Mouse (Mus musculus) midbrain, embryonic 11.5 days (tissue): ENCODE data around the gene Herpud2. TPM values are rescaled to one million over a fixed set of nuclear protein-coding genes. Genes with fewer than 3 reads are reported as not detected.

ENCODE experiments used
- ATAC-seq: fragments of 200-750 bp; cut with Nextera tagmentation; 2 replicates; pipeline ENCODE4 v1.8.0; 2017; ENCODE audit warnings: moderate TSS enrichment, moderate library complexity; ENCODE audit not compliant: low FRiP score
- DNase-seq: peaks from one replicate; pipeline ENCODE4 v3.0.0; 2015; ENCODE audit warnings: low spot score; ENCODE audit errors: missing footprints
- H3K27ac ChIP-seq: fragments of 300-500 bp; sonication (generic); 2 replicates; pipeline ENCODE4 v1.5.1; 2014; ENCODE audit warnings: low read depth, low read length
- H3K27me3 ChIP-seq: fragments of 300-500 bp; sonication (generic); 2 replicates; pipeline ENCODE4 v1.6.1; 2014; ENCODE audit warnings: mild to moderate bottlenecking, low read length, moderate library complexity, mixed read lengths; ENCODE audit not compliant: control insufficient read depth, insufficient read depth
- H3K36me3 ChIP-seq: fragments of 300-500 bp; sonication (generic); 2 replicates; pipeline ENCODE4 v1.6.1; 2014; ENCODE audit warnings: mild to moderate bottlenecking, low read length, moderate library complexity, mixed read lengths; ENCODE audit not compliant: control insufficient read depth, insufficient read depth
- H3K4me1 ChIP-seq: fragments of 300-500 bp; sonication (generic); 2 replicates; pipeline ENCODE4 v1.6.1; 2014; ENCODE audit warnings: low read length; ENCODE audit not compliant: control insufficient read depth, insufficient read depth
- H3K4me2 ChIP-seq: fragments of 300-500 bp; sonication (generic); 2 replicates; pipeline ENCODE4 v1.6.1; 2014; ENCODE audit warnings: mild to moderate bottlenecking, moderate library complexity
- H3K4me3 ChIP-seq: fragments of 300-500 bp; sonication (generic); 2 replicates; pipeline ENCODE4 v1.5.1; 2014; ENCODE audit warnings: low read depth, low read length
- H3K9ac ChIP-seq: fragments of 300-500 bp; sonication (generic); 2 replicates; pipeline ENCODE4 v1.6.1; 2014; ENCODE audit warnings: low read length
- H3K9me3 ChIP-seq: fragments of 300-500 bp; sonication (generic); 2 replicates; pipeline ENCODE4 v1.6.1; 2016; ENCODE audit warnings: low read length; ENCODE audit not compliant: control insufficient read depth
- WGBS: fragments of 180-500 bp; shearing (Covaris S2); extraction: QIAGEN DNeasy Blood & Tissue Kit; methylation state at CpG from one replicate; pipeline ENCODE4 v1.1.7; 2014; 5-methylcytosine and 5-hydroxymethylcytosine counted together
- polyA plus RNA-seq: library from polyadenylated mRNA; unstranded; fragments of >200 nt; fragmentation: Nextera tagmentation; extraction: Ambion mirVana; gene quantifications from 2 replicates; pipeline ENCODE4 v1.2.1, GENCODE M21; 2014

Gene Herpud2
- polyA plus RNA-seq, 1 experiment from 2014 or later, result 33.9 TPM

DNA sequence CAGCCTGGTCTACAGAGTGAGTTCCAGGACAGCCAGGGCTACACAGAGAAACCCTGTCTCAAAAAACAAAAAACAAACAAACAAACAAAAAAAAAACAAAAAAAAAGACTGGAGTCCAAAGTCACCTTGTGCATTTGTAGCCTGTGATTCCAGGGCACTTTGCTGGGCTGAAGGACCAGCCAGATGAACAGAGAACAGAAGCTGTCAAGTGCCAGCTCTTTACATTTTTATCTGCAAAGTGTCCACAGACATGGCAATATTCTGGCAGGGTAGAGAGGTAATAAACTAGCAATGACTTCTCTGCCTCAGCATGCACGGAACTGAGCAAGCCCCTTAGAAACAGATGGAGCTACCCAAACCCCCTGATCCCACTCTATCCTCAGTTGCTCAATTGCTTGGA lies 75.1 kb downstream of the Herpud2 start:
- Histone ChIP-seq H3K9ac (no peak overlapping the region), H3K27ac (no peak overlapping the region), H3K9me3 (no peaks in the 10 kb centered on the region), H3K4me1 (no peaks in the 10 kb centered on the region), H3K36me3 (no peaks in the 10 kb centered on the region), H3K4me2 (no peak overlapping the region), H3K4me3 (no peak overlapping the region), H3K27me3 (no peaks in the 10 kb centered on the region)
- ATAC-seq, result no peak
- no peak for DNase-seq
- 89% methylated on average over 1 of the region's 1 CpGs for WGBS

GRCm38 (mm10) chr9:25075977-25076376 lies 75.6 kb downstream of the Herpud2 start:
- no peak overlapping the region for H3K4me3 ChIP-seq
- H3K9me3 ChIP-seq, result no peaks in the 10 kb centered on the region
- H3K27me3 ChIP-seq, result no peaks in the 10 kb centered on the region
- no peak overlapping the region for H3K27ac ChIP-seq
- H3K4me2 ChIP-seq, result no peak overlapping the region
- H3K36me3 ChIP-seq, result no peaks in the 10 kb centered on the region
- WGBS, result 65% methylated on average over 3 of the region's 3 CpGs
- no peak for ATAC-seq
- no peaks in the 10 kb centered on the region for H3K4me1 ChIP-seq
- DNase-seq, result no peak
- H3K9ac ChIP-seq, result no peak overlapping the region

- Histone ChIP-seq H3K27ac (no peak overlapping the region), H3K9me3 (no peaks in the 10 kb centered on the region), H3K4me1 (no peaks in the 10 kb centered on the region), H3K4me2 (no peak overlapping the region), H3K4me3 (no peak overlapping the region), H3K9ac (no peak overlapping the region), H3K36me3 (no peaks in the 10 kb centered on the region), H3K27me3 (no peaks in the 10 kb centered on the region)
- DNase-seq (no peak), ATAC-seq (no peak)
- 89% methylated on average over 1 of the region's 1 CpGs for WGBS
These were observed 79.0 kb downstream of the Herpud2 start for GRCm38 (mm10) chr9:25072666-25073065.

GRCm38 (mm10) chr9:25058726-25059125 lies 92.9 kb downstream of the Herpud2 start:
- H3K9me3 ChIP-seq, result no peaks in the 10 kb centered on the region
- no peak overlapping the region for H3K9ac ChIP-seq
- H3K4me1 ChIP-seq, result no peaks in the 10 kb centered on the region
- no peak overlapping the region for H3K4me3 ChIP-seq
- H3K27me3 ChIP-seq, result no peaks in the 10 kb centered on the region
- 60% methylated on average over 2 of the region's 3 CpGs for WGBS
- no peak for DNase-seq
- H3K4me2 ChIP-seq, result no peak overlapping the region
- no peaks in the 10 kb centered on the region for H3K36me3 ChIP-seq
- ATAC-seq, result no peak
- H3K27ac ChIP-seq, result no peak overlapping the region

Other genes starting within 250 kb of the Herpud2 start
- not detected in 2 replicates for gene Gm10181, start 62.4 kb downstream of the Herpud2 start, polyA plus RNA-seq
- gene Sept7, start 100.6 kb upstream of the Herpud2 start, polyA plus RNA-seq, result 299 and 345 TPM in 2 replicates